Mouse (Mus musculus) embryonic facial prominence, embryonic 11.5 days (tissue): ENCODE results near the gene Slc24a4. TPM values are rescaled to one million over a fixed set of nuclear protein-coding genes. Genes with fewer than 3 reads are reported as not detected.

Source experiments
- ATAC-seq: fragments of 200-750 bp; cut with Nextera tagmentation; replicated peaks from 2 replicates; pipeline ENCODE4 v1.8.0; 2017; ENCODE audit warnings: low read depth; ENCODE audit not compliant: insufficient number of reproducible peaks, low FRiP score, low TSS enrichment
- DNase-seq: peaks from one replicate; pipeline ENCODE4 v3.0.0-alpha.2; 2015; ENCODE audit warnings: low spot score
- H3K27ac ChIP-seq: fragments of 300-500 bp; sonication (generic); replicated peaks from 2 replicates; pipeline ENCODE4 v1.5.1; 2014; ENCODE audit warnings: mild to moderate bottlenecking, low read depth, low read length, control low read depth
- H3K27me3 ChIP-seq: fragments of 300-500 bp; sonication (generic); 2 replicates; pipeline ENCODE4 v1.6.1; 2014; ENCODE audit warnings: mild to moderate bottlenecking, low read length, moderate library complexity, mixed read lengths; ENCODE audit not compliant: control insufficient read depth, insufficient read depth
- H3K36me3 ChIP-seq: fragments of 300-500 bp; sonication (generic); replicated peaks from 2 replicates; pipeline ENCODE4 v1.6.1; 2014; ENCODE audit warnings: low read depth, mild to moderate bottlenecking, low read length, moderate library complexity, mixed read lengths; ENCODE audit not compliant: control insufficient read depth, insufficient read depth
- H3K4me1 ChIP-seq: fragments of 300-500 bp; sonication (generic); 2 replicates; pipeline ENCODE4 v1.6.1; 2014; ENCODE audit warnings: low read length, mixed read lengths; ENCODE audit not compliant: control insufficient read depth, insufficient read depth
- H3K4me2 ChIP-seq: fragments of 300-500 bp; sonication (generic); 2 replicates; pipeline ENCODE4 v1.6.1; 2014; ENCODE audit warnings: low read depth, mild to moderate bottlenecking, control low read depth, low read length, moderate library complexity
- H3K4me3 ChIP-seq: fragments of 300-500 bp; sonication (generic); 2 replicates; pipeline ENCODE4 v1.5.1; 2014; ENCODE audit warnings: low read depth, low read length, control low read depth
- H3K9ac ChIP-seq: fragments of 300-500 bp; sonication (generic); replicated peaks from 2 replicates; pipeline ENCODE4 v1.6.1; 2014; ENCODE audit warnings: mild to moderate bottlenecking, control low read depth, low read length
- H3K9me3 ChIP-seq: fragments of 300-500 bp; sonication (generic); replicated peaks from 2 replicates; pipeline ENCODE4 v1.6.1; 2016; ENCODE audit warnings: mild to moderate bottlenecking, low read length, inconsistent platforms, mixed read lengths; ENCODE audit not compliant: control insufficient read depth
- WGBS: fragments of 180-500 bp; shearing (Covaris S2); extraction: QIAGEN DNeasy Blood & Tissue Kit; methylation state at CpG from one replicate; pipeline ENCODE4 v1.1.7; 2014; 5-methylcytosine and 5-hydroxymethylcytosine counted together
- polyA plus RNA-seq: library from polyadenylated mRNA; unstranded; fragments of >200 nt; fragmentation: Nextera tagmentation; extraction: Ambion mirVana; gene quantifications from 2 replicates; pipeline ENCODE4 v1.2.1, GENCODE M21; 2014

Gene Slc24a4
- polyA plus RNA-seq, 1 experiment from 2014 or later: 0.24 TPM

DNA sequence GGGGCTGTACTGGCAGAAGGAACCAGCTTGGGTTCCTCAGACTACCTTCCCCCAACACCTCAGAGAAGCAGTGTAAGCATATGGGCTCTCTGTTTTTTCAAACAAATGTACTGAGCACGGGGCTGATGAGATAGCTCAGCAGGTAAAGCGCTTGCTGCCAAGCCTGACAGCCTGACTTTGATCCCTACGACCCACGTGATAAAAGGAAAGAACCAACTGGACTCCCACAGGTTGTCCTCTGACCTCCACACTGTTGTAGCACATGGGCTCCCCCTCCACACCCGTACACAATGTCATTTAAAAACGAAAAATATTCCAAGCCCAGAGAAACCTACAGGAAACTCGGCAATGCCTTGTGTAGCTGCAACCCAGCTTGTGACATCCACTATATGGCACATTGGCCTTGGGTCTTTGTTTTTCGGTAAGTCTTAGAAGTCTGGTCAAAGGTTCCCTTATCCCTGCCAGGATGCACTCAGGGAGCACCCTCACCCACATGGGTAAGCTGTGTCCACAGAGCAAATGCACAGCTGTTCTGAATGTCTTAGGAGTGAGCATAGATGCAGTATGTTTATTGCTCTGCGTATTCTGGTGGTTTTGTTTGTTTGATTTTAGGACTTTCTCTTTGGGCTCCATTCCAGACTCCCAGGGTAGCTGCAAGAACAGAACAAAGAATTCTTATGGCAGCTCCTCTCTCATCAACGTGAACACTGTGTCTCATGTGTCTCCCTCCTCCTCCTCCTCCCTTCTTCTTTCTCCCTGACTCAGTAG is 176.7 kb downstream of the Slc24a4 start:
- no peaks in the 10 kb centered on the region for H3K4me1 ChIP-seq
- no peak overlapping the region for H3K4me3 ChIP-seq
- no peaks in the 10 kb centered on the region for H3K27me3 ChIP-seq
- H3K27ac ChIP-seq: no peak overlapping the region
- H3K36me3 ChIP-seq: no peaks in the 10 kb centered on the region
- no peak overlapping the region for H3K9ac ChIP-seq
- 61% methylated on average over 10 of the region's 10 CpGs for WGBS
- DNase-seq (no peak), ATAC-seq (no peak)
- H3K4me2 ChIP-seq: no peak overlapping the region
- H3K9me3 ChIP-seq: no peaks in the 10 kb centered on the region

DNA sequence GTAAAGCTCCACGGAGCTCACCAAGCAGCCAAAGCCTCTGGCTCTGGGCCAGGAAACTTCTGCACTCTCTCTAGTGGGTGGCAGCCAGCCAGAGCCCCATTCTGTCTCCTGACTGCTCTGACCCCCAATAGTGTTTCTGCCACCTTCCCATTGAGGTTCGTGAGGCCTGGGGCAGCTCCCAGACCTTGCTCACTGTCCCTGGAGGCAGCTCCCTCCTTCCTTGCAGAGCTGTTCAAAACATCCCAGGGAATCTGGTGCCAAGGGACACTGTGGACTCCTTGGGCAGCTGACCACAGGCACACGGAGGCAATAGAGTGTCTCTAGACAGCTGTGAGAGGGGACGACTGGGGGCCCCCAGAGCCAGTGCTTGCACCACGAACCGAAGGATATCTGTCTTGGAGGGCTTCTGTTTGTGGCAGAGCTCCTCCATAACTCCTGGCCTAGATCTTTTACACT is 179.5 kb downstream of the Slc24a4 start:
- WGBS: 83% methylated on average over 6 of the region's 6 CpGs
- H3K36me3 ChIP-seq: no peaks in the 10 kb centered on the region
- DNase-seq: no peak
- no peak overlapping the region for H3K4me2 ChIP-seq
- no peak overlapping the region for H3K4me3 ChIP-seq
- no peak overlapping the region for H3K27ac ChIP-seq
- H3K4me1 ChIP-seq: no peaks in the 10 kb centered on the region
- H3K27me3 ChIP-seq: no peaks in the 10 kb centered on the region
- no peak overlapping the region for H3K9ac ChIP-seq
- ATAC-seq: no peak
- no peaks in the 10 kb centered on the region for H3K9me3 ChIP-seq

DNA sequence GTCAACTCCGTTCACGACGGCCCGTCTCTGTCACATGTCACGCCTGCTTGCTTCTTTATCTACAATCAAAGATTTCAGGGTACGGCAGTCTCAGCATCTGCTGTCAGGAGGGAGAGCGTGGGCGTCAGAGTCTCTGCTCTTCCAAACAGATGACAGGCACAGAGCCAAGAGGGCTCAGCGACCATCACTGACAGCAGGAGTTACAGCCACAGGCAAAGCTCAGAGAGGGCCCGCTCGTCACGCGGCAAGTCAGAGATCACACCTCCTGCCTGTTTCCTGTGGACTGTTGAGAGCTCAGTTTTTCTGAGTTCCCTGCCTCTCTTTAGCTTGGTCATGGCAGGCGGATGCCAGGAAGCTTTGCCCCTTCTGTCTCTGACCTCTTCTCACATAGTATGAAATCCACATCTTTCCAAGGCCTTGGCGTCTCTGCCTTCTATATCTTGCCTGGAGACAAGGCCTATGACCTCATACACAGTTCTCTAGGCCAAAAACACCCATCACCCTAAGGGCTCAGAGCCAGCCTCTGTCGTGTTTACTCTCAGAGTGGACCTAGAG is 180.0 kb downstream of the Slc24a4 start:
- Histone ChIP-seq H3K27me3 (no peaks in the 10 kb centered on the region), H3K36me3 (no peaks in the 10 kb centered on the region), H3K27ac (no peak overlapping the region), H3K4me3 (no peak overlapping the region), H3K4me1 (no peaks in the 10 kb centered on the region), H3K4me2 (no peak overlapping the region), H3K9me3 (no peaks in the 10 kb centered on the region), H3K9ac (no peak overlapping the region)
- 82% methylated on average over 16 of the region's 16 CpGs for WGBS
- DNase-seq (no peak), ATAC-seq (no peak)

DNA sequence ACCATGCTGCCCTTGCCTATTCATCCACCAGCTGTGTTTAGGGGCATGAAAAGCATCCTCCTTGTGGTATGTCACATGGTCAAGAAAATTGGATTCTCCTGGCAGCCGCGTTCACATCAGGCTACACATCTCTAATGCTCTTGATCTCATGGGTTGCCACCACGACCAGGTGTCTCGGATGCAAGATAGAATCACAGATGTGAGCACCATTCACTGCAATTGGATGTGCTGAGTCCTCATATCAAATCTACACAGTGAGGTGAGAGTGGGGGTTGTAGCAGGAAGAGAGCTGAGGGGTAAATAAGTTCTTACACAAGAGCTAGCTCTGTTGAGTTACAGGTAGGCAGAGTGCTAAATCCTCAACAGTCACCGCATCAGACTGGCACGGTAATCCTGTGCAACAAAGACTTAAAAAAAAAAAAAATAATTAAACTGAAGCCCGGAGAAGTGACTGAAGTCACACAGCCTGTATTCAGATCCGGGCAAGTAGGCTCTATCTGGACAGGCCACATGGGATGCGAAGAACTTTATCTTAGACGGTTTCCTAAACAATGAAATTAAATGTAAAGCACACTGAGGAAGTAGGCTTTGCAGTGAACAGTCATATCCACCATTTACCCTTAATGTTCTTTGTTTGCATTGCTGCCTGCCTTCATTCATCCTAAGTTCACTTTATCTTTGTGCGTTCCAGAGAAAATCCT is 180.7 kb downstream of the Slc24a4 start:
- Histone ChIP-seq H3K27me3 (no peaks in the 10 kb centered on the region), H3K9ac (no peak overlapping the region), H3K4me3 (no peak overlapping the region), H3K27ac (no peak overlapping the region), H3K4me2 (no peak overlapping the region), H3K4me1 (no peaks in the 10 kb centered on the region), H3K9me3 (no peaks in the 10 kb centered on the region), H3K36me3 (no peaks in the 10 kb centered on the region)
- DNase-seq: no peak
- WGBS: 93% methylated on average over 11 of the region's 11 CpGs
- ATAC-seq: no peak

DNA sequence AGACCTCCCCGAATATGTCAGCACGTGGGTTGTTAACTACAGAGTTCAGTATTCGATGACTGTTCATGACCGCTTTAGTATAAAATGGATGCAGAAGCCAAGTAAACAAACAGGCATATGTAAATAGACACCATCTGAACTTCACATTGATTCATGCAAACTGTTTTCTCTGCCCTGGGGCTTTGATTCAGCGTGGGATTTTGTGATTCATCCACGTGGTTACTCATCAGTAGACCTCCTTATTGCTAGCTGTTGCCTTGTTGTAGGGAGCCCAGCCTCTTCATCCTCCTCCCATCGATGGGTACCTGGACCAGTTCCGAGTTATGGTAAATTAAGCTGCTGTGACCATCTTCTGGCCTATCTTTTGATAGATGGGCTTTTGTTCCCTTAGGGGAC is 181.3 kb downstream of the Slc24a4 start:
- Histone ChIP-seq H3K27ac (no peak overlapping the region), H3K9ac (no peak overlapping the region), H3K4me2 (no peak overlapping the region), H3K27me3 (no peaks in the 10 kb centered on the region), H3K4me3 (no peak overlapping the region), H3K36me3 (no peaks in the 10 kb centered on the region), H3K4me1 (no peaks in the 10 kb centered on the region), H3K9me3 (no peaks in the 10 kb centered on the region)
- 91% methylated on average over 8 of the region's 8 CpGs for WGBS
- DNase-seq (no peak), ATAC-seq (no peak)

DNA sequence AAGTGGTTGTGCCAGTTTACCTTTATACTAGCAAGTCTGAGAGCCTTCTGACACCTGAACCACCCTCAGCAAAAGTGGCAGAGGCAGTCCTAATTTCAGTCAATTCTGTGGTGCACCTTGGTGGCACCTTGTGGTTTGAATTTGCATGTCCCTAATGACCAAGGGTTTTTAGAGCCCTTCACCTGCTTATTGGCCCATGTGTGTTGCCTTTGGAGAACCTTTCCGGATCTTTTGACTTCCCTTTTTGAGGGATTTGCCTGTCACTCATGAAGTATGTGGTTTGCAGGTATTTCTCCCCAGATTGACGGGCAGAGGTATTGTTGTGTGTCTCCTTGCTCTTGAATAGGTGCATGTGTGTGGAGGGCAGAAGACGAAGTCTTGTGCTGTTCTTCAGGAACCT is 181.7 kb downstream of the Slc24a4 start:
- no peaks in the 10 kb centered on the region for H3K36me3 ChIP-seq
- H3K27ac ChIP-seq: no peak overlapping the region
- H3K9me3 ChIP-seq: no peaks in the 10 kb centered on the region
- H3K9ac ChIP-seq: no peak overlapping the region
- H3K4me3 ChIP-seq: no peak overlapping the region
- H3K4me1 ChIP-seq: no peaks in the 10 kb centered on the region
- no peak overlapping the region for H3K4me2 ChIP-seq
- H3K27me3 ChIP-seq: no peaks in the 10 kb centered on the region
- WGBS: 92% methylated on average over 3 of the region's 3 CpGs
- ATAC-seq (no peak), DNase-seq (no peak)

DNA sequence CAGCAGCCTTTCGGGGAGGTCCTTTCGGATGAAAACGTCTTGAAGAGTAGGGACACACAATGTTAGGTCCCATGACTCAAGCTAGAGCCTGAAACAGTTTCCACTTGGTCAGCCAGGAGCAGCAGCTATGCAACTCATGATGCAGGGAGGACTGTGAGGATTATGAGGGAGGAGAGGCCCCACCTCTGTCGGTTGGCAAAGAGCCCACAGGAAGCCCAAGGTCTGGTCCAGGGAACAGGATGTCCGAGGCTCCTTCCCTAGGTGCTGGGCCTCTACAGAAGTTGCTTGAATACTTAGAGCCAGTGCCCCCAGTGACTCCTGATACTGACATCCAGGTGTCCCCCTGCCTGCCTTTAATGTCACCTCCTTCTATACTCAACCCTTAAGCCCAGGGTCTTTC is 182.9 kb downstream of the Slc24a4 start:
- Histone ChIP-seq H3K9me3 (no peaks in the 10 kb centered on the region), H3K27me3 (no peaks in the 10 kb centered on the region), H3K9ac (no peak overlapping the region), H3K36me3 (no peaks in the 10 kb centered on the region), H3K27ac (no peak overlapping the region), H3K4me2 (no peak overlapping the region), H3K4me1 (no peaks in the 10 kb centered on the region), H3K4me3 (no peak overlapping the region)
- WGBS: 86% methylated on average over 5 of the region's 5 CpGs
- DNase-seq (no peak), ATAC-seq (no peak)
